Mouse (Mus musculus) lung, adult 2 months (tissue): Measurements from ENCODE around the gene Fam71b.

Experiments
- CTCF ChIP-seq: fragments of 200-500 bp; IDR thresholded peaks from 2 replicates; pipeline ENCODE4 v1.5.1; 2011; ENCODE audit warnings: mild to moderate bottlenecking, low read length, control low read depth; ENCODE audit not compliant: insufficient read depth
- POLR2A ChIP-seq: fragments of 200-500 bp; IDR thresholded peaks from 2 replicates; pipeline ENCODE4 v1.6.1; 2011; ENCODE audit warnings: low read depth, mild to moderate bottlenecking, control low read depth, low read length, borderline replicate concordance; ENCODE audit errors: extremely low read depth

- TF ChIP-seq POLR2A (no peak), CTCF (no peak)
Observed at GRCm38 (mm10) chr11:46362061-46363022, 34.0 kb upstream of the Fam71b start.
